Mouse (Mus musculus) A20 (cell line): ENCODE measurements around the gene Grip1.

Experiments used
- DNase-seq: peaks from one replicate; pipeline ENCODE4 v3.0.0-alpha.2; 2011; ENCODE audit warnings: low read depth, low spot score

The Grip1 gene

GRCm38 (mm10) chr10:119453431-119454105 is at the start of gene Grip1:
Gene Grip1, plus strand, starts transcription at chr10:119453830.
- no peak for DNase-seq

- DNase-seq: no peak
Measured at GRCm38 (mm10) chr10:119405103-119405502, 48.5 kb upstream of the Grip1 start.

- no peak for DNase-seq
Measured at GRCm38 (mm10) chr10:119405612-119406011, 48.0 kb upstream of the Grip1 start.

- DNase-seq: no peak
Measured at GRCm38 (mm10) chr10:119408327-119408726, 45.3 kb upstream of the Grip1 start.

- no peak for DNase-seq
Measured at GRCm38 (mm10) chr10:119413238-119413637, 40.4 kb upstream of the Grip1 start.

- DNase-seq: no peak
Measured at GRCm38 (mm10) chr10:119415106-119415505, 38.5 kb upstream of the Grip1 start.

- no peak for DNase-seq
Measured at GRCm38 (mm10) chr10:119421418-119421817, 32.2 kb upstream of the Grip1 start.

- no peak for DNase-seq
Measured at GRCm38 (mm10) chr10:119423821-119424534, 29.7 kb upstream of the Grip1 start.

- no peak for DNase-seq
Measured at GRCm38 (mm10) chr10:119427653-119428052, 26.0 kb upstream of the Grip1 start.

- no peak for DNase-seq
Measured at GRCm38 (mm10) chr10:119428106-119428505, 25.5 kb upstream of the Grip1 start.

- no peak for DNase-seq
Measured at GRCm38 (mm10) chr10:119430240-119430639, 23.4 kb upstream of the Grip1 start.

GRCm38 (mm10) chr10:119431801-119432200 is 21.8 kb upstream of the Grip1 start:
- DNase-seq: no peak

GRCm38 (mm10) chr10:119435818-119436217 is 17.8 kb upstream of the Grip1 start:
- no peak for DNase-seq

GRCm38 (mm10) chr10:119437319-119437718 is 16.3 kb upstream of the Grip1 start:
- DNase-seq: no peak

GRCm38 (mm10) chr10:119441743-119442142 is 11.9 kb upstream of the Grip1 start:
- DNase-seq: no peak

GRCm38 (mm10) chr10:119447392-119447914 is 6.2 kb upstream of the Grip1 start:
- no peak for DNase-seq

GRCm38 (mm10) chr10:119447930-119448329 is 5.7 kb upstream of the Grip1 start:
- DNase-seq: no peak

GRCm38 (mm10) chr10:119452698-119453097 is 932 bp upstream of the Grip1 start:
- DNase-seq: no peak

- DNase-seq: no peak
Measured at GRCm38 (mm10) chr10:119454106-119454667, 557 bp downstream of the Grip1 start.

- DNase-seq: no peak
Measured at GRCm38 (mm10) chr10:119454668-119455542, 1.3 kb downstream of the Grip1 start.

GRCm38 (mm10) chr10:119455543-119455940 is 1.9 kb downstream of the Grip1 start:
- no peak for DNase-seq

GRCm38 (mm10) chr10:119457121-119457520 is 3.5 kb downstream of the Grip1 start:
- no peak for DNase-seq
